Mouse (Mus musculus): ENCODE measurements at regions not wholly inside any gene's neighbourhood (a gene's known extent, or its start where the extent isn't known, plus 50 kb on each side); places are given as distances from the start of the nearest gene placed in this dataset.

DNA sequence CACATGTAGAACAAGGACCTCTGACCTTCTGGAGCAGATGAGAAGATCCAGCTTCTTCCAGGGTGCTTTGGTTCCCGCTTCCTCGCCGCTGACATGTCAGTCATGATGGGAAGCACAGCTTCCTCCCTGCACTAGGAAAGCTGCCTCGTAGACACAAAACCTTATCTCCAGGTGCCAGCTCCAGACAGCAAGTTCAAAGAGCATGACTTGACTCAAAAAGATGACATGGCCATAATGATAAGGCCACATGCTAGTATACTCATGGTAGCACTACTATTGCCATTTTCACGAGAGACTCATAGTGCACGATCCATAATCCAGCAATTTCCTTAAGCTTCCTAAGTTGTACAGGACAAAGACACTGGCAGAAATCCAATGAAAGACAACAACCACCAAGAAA, 272.1 kb downstream of the Gm9195 start:
- no peak for DNase-seq

DNA sequence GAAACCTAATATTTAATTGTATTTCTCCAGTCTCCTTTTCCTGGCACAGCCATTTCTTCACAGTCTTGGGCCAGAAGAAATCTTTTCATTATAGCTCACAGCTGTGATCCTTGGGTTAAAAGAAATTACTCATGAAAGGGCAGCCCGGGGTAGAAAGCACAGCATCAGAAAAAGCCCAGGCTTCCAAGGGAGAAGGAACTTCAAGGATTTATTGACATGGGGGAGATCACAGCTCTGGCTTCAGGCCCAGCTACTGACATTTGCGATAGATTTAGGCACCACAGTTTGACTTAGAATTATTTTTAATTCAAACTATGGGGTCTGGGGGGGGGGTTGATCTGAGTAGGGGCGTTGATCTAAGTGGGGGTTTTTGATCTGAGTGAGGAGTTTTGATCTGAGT, 291.3 kb downstream of the Gm9195 start:
- no peak for DNase-seq

DNA sequence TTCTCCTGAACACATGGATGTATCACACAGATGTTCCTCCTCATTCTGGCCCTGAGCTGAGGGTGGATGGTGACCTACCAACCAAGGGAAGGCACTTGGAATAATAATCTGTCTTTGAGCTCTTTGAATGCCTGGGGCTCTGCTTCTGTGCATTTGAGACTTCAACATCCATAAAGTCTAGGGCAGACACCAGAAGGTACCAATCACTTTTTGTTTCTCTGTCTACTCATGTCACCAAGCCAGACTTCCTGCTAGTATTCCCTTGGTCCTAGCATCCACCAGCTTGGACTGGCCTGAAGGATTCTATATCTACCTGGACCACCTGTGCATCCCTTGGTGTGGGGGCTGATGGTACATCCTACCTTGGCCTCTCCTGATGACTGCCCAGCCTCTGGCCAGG, 291.7 kb downstream of the Gm9195 start:
- DNase-seq: no peak

DNA sequence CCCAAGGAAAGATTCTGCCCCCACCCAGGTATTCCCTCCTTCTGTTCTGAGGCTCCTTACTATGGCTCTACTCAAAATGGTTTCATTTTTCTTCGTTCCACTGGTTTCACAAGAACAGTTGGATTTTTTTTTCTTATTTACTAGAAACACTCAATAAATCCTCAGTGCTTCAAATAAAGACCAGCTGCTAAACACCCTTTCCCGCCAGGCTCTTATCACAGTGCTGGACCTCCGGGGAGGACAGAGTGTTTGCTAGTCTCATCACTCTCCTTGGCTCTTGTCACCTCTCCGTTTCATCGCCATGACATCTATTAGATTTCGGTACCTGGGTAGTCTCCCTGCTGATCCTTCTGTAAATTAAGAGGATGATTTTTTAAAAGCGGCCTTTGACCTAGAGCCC, 293.7 kb downstream of the Gm9195 start:
- peak; percentile 84 for DNase-seq

DNA sequence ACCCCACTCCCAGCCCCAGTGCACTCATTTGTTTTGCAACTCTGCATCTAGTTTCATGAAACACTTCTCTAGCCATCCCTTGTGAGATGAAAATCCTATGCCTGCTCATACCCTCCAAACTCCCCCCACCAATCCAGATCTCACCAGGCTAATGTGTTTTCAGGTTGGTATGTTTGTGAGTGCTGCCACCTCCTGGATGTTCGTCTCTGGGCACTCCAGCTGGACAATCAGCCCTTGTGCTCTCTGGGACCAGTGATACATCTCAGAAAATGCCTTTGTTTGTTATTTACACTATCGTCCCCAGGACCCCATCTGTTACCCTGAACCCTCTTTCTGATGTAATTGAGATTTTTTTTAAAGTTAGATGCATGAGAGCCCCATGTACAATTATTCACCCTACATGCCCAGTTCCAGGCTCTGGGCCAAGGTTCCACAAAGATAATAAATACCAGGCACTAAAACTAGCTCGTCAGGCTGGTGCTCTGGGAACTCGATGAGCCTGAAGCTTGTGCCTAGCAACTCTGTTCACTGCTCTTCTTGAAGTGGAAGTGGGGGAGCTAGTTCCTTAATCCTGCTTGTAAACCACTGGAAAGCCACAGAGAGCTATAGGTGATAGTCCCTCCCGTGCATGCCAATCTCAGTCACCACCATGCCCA, 304.2 kb downstream of the Gm9195 start:
- peak; percentile 85 for DNase-seq

DNA sequence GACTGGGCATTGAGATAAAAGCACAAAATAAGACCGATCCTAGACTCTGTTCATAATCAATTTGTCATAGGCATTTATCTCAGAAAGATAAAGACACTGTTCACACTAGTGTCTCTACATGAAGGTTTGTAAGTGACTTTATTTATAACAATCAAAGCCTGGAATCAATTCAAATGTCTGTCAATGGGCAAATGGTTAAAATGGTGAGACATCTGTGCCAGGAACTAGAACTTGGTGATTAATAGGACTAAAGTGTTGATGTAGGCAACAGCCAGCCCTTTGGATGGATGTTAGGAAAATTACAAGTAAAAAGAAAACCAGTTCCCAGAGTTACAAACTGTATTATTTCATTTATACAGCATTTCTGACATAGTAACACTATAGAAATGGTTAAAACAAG, 315.9 kb downstream of the Gm9195 start:
- no peak for DNase-seq

DNA sequence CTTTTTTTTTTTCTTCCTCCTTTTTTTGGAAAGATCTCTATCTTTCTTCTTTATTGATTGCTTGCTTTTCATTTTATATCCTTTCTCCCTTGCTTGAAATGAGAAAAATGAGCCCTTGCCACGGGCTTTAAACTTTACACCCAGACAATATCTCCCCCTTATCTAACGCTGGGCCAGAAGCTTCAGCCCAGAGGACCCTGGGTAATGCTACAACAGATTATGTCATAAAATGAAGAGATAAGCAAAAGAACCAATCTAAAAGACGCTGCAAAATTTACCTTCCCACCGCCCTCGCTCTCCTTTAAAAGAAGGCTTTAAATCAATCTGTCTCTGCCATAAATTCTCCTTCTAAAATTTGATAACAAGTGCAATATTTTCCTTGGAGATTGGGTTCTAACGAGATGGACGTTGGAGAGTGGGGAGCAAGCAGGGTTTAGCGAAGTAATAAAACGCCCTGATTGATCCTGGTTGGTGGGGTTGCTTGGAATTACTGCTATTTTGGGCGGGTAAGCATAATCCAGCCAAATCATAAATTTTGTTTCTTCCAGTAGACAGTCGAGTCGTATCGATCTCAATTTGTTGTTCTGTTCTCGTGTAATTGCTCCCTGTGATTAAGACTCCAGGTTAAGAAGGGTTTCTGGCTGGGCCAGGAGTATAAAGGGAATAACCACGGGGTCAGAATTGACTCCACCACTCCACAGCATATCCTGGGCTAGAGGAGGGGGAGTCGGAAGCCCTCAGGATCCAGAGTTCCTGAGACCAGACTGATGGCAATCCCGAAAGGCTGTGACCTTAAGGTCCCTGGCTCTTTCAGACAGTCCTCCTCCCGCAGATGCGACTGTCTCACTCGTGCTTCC, 318.9 kb downstream of the Gm9195 start:
- DNase-seq: peak; percentile 36

DNA sequence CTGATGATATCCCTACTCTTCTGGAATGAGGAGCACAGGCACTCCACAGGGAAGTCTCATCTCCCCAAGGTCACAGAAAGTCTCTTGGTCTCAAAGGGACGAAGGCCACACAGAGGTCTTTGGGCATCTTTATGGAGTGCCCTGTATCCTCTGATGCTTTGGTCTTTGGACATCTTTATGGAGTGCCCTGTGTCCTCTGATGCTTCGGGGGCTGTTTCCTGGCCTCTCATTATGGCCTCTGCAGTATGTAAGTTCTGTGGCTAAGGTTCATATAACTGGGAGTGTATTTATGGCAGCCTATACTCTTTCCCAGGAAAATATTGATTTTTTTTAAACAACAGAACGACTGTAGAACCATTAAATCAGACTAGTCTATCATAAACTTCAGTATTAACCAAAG, 319.9 kb downstream of the Gm9195 start:
- peak; percentile 68 for DNase-seq

DNA sequence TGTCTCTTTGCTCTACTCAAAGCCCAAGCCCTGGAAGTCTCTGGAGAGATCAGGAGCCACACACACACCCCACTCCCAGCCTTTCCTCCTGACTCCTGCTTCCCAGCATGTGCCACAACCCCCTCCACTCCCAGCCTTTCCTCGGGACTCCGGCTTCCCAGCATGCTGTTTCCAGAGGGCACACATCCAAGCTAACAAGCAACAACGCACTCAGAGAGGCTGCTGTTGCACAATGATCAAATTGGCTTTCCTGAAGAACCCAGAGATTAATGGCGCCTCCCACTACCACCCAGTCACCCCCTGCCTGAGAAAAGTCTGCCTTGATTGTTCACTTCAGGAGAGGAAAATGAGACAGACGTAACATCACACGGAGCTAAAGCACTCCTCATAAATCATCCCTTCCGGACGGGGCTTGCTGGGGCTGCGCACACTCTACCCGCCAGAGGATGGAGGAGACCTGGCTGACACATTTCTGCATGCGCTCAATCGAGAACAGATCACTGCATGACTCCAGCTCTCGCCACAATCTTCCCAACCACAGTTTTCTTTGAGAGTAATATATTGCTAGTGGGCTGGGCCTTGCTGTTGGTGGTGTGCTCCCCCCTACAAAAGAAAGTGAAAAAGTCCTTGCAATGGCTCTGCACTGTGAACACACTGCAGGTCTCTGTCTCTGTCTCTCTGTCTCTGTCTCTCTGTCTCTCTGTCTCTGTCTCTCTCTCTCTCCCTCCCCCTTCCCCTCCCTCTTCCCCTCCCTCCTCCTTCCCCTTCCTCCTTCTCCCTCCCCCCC, 332.9 kb downstream of the Gm9195 start:
- DNase-seq: peak; percentile 89

DNA sequence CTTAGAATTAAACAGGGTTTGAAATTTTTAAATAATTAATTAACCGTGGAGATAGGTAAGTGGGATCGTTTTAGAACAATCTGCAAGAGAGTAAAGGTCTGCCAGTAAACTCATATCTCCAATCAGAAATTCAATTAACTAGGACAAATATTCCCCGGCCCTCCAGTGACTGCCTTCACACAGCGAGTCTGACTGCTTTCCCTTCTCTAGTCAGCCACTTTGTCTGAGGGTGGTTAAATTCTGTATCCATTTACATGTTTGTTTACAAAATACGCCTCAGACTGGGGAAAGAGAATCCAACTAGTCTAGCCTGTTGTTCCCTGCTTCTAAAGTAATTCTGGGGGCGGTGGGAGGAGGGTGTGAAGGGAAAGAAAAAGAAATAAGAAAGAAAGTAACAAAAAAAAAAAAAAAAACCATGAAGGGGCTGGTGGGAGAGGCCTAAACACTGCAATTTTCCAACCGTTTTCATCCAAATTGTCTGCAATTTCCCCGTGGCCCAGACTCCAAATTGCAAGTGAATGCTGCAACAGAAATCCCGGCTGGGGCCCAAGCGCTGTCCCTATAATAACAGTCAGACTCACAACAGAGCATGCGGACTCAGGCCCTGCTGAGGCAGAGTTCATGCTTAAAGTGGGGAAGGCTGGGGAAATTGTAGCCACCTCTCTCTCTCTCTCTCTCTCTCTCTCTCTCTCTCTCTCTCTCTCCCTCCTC, 336.3 kb downstream of the Gm9195 start:
- peak; percentile 22 for DNase-seq

DNA sequence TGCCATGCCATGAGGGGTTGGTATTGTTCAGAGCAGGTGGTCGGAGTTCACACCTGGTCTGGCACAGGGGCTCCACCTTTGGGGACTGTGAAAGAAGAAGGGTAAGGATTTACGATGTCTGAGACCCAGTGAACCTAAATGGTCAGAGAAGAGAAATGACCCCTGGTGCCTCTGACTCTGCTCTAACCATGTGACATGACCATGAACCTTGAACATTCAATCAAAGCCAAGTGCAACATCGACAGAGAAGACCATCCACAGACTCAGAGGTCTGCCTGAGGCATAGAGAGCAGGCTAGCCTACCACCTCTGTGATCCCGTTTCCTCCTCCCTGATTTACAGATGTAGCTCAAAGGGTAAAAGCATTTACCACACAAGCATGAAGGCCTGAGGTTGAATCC, 340.0 kb downstream of the Gm9195 start:
- peak; percentile 72 for DNase-seq

DNA sequence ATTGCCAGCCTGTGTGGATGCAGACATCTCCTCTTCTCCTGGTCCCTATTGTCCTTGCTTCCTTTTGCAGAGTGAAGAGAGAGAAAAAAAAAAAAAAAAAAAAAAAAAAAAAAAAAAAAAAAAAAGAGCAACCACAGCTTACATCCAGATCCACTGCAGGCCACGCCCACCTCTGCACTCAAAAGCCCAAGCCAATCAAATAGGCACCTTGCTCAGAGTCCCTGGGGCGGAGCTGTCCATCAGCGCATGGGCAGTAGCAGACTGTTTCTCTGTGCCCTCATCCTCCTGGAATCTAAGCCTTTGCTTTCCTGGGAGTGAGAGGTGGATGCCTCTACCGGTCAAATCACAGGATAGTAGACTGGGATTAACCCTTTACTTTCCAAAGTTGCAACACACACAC, 342.2 kb downstream of the Gm9195 start:
- peak; percentile 58 for DNase-seq

DNA sequence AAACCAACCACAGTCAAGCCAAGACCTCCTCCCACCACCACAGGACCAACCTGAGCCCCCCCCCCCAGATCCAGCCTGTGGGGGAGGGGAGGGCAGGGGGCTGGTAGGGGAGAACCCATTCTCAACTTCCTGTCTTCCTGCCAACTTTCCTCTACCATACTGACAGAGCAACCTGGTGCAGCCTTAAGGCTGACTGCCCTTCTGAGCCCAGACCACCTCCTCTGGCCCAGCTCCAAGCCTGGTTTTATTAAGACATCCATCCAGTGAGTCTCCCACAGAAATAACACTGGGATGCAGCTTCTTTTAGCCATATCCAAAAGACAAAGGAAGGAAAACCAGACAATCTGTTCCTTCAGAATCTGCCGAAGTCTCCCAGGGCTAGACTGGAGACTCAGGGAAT, 342.8 kb downstream of the Gm9195 start:
- peak; percentile 31 for DNase-seq

DNA sequence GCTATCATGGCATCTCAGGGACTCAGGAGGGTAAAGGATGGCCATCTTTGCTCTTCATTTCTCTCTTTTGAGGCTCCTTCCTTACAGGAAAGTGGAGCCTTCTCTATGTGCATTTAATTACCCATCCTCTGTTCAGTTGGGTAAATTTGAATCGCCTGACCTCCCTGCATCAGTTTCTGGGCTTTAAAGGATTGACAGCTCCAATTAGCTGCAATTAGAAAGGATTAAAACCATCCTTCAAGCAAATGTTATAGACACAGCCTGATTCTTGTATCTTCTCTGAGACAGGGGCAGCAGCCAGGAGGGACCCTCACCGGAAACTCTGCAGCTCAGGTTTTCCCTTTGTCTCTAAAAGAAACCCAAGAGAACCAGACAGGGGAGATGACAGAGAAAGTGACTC, 345.3 kb downstream of the Gm9195 start:
- DNase-seq: peak; percentile 33

DNA sequence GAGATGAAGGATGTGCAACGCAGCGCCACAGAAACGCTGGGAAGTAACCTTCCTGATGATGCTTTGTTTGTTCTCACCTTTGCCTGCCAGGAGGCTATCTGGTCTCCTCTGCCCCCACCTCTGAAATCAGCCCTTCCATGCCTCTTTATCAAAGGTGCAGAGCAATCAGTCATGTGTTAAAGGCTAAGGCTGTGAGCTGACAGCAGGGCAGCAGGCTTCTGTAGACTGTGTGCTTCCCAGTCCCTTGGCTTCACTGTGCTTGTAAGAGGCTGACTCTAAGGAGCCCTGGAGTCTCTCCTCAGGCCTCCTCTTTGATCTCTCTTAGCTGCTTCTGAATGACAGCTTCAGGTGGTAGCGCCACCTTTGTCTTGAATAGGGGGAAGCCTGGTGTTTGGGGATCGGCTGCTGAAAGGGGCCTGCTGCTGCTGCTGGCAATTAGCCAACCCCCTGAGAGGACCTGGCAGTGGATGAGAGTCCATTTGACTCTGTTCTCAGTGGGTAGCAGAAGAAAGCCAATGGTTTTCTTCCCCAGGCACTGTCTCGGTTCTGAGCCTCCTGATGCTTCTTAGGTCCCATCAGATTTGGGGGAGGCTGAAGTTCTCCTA, 348.7 kb downstream of the Gm9195 start:
- peak; percentile 72 for DNase-seq

DNA sequence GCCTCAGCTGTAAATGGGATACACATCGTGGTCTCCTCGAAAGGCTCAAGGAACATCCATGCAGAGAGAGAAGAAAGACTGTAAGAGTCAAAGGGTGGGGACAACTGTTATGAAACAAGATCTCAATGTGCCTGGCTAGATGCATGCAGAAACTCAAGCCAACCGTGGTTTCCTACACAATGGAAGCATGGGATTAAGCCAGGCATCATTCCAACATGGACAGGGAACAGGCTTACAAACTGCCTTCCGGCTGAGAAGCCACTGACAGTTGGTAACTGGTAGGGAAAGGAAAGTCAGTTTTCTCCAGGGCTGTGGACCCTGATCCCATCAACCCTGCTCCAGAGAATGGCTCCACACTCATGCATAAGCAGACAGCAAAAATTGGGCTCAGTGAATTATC, 350.5 kb downstream of the Gm9195 start:
- DNase-seq: peak; percentile 74

DNA sequence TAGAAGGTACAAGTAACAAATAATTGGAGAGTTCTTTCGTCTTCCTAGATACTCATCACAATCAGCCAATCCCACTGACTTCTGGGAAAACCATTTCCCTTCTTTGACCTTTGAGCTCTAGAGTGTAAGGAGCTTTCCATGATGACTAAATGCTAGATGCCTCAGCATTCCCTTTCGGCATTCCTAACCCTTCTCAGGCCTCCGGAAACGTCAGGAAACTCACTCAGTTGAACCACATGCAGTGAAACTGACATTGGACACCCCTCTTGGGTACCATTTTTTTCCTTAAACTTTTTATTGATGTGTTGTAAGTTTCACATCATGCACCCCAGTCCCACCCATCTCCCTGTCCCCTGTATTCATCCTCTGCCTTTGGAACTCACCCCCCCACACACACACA, 361.5 kb downstream of the Gm9195 start:
- DNase-seq: no peak

DNA sequence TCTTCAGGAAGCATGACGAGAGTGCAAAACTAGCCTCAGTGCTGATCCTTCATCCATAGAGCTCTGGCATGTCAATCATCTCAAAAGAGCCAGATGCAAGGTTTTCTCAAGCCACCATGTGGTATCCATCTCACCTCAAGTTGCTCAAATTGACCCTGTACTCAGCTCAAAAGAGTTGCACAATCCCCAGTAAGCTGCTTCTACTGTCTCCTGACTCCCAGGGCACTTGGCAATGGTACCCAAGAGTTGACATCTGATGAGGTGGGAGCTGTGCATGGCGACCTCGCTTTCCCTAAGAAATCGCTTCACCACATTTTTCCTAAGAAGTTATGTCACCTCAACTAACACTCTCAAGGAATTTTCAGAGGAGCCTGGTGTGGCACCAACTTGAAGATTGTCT, 369.9 kb downstream of the Gm9195 start:
- no peak for DNase-seq

DNA sequence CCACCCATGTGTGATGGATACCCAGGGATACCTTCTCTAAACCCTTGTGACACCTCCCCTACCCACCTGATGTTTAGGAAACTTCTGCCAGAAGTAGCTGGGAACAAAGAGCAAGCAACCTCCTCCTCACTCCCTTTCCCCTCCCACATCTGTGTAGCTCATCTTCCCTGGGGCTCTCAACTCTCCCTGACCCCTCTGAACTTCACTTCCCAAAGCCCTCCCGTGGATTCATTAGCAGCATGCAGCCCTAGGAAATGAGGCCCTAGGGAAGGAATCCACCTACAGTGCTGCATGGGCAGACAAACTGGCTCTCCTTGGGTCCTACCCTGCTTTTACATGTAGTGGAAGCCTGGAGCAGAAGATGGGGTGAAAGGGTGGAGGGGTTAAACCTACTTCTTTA, 370.6 kb downstream of the Gm9195 start:
- DNase-seq: no peak

DNA sequence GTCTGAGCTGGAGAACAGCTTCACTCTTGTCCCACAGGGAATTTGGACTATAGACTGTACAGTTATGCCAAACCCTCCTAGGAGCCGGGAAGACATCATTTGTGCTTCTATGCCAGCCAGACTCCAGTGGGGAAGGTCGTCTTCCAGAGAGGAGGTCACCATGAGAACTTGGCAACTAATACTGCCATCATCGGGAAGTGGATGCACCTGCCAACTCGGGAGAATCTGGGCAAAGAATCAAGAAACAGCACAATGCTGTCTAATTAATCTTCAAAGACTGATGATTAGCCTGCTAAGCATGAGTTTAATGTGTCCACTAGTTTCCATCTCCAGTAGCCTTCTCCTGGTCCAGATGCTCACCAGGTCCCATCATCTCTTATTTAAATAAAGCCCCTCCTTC, 374.8 kb downstream of the Gm9195 start:
- DNase-seq: peak; percentile 89

DNA sequence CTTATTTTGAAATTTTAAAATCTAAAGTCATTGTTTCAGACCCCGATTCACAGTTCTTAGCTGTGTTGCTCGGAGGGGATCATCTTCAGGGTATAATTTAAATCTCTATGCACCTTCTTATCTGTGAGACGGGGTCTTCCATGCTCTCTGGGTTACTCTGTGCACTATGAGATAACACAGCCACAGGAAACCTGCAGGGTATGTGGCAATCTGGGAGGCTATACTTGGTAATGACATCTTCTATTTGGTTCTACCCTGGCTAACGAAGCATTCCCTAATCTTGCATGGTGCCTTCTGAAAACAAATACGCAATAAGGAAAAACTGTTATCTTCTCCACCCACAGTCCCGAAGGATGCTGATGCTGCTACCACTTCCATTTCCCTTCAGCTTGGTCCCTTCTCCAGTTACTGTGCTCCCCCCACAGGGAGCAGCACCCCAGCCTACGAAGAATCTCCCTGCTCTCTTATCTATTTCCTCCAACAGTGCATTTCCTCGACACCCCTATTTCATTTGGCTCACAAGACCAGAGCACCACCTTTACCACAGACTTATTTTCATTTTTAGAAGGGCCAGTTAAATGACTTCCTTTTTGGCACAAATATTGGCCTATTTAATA, 378.2 kb downstream of the Gm9195 start:
- DNase-seq: no peak

DNA sequence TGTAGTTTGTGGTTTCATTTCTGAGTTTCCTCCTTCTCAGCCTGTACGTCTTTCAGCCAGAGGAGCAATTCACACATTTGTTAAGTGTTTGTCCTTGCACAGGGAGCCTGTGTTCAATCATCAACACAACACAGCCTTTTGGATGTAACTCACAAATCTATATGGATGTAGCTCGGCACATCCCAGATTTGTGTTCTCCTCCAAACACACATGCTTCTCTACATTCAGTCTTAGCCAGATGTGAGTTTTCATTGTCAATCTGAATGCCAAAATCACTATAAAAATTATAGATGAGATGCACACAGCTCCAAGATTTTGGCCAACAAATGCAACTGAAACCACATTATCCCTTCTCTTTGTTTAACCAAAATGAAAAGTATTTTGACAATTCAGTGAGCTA, 380.9 kb downstream of the Gm9195 start:
- DNase-seq: peak; percentile 29
